Comparison of ENCODE assay signal across 8 mouse cellular contexts in the genomic region with DNA sequence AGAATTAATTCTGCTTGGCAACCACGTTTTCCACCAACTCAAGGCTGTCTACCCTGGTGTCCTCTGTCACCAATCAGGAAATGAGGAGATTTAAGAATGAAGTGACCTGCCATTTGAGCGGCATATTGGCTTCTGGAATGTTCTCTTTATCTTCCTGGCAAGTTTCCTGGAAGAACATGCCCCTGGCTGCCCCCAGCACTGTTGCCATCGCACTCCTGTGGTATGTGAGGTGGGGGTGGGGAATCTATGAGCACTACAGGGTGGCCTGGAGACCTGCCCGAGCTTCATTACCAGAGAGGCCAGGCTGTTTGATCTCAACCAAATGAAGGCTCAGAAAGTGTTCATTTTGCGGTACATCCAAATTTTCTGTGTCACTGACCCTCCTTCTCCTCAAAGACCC.
DNase-seq lines count a peak whose midpoint lies in the region; ATAC-seq and TF ChIP-seq lines count a peak whose summit lies in the region.

No protein-coding gene starts in this region.

- H3K9ac ChIP-seq in kidney, embryonic 14.5 days (ENCODE audit: low read depth, low read length): no peak overlapping the region
- H3K9ac ChIP-seq in heart, postnatal 0 days (replicated peaks; ENCODE audit: low read depth, low read length): no peak overlapping the region

- no peak overlapping the region for H3K4me2 ChIP-seq in kidney, embryonic 14.5 days (replicated peaks; ENCODE audit: low read depth, low read length)
- no peak overlapping the region for H3K4me2 ChIP-seq in heart, postnatal 0 days (ENCODE audit: low read depth, low read length)

- peak; percentile 15 for DNase-seq in kidney, adult 18-20 months
- DNase-seq in embryo, embryonic 9.5 days (ENCODE audit: extremely low spot score): peak; percentile 3
- peak; percentile 94 for DNase-seq in heart, postnatal 0 days (ENCODE audit: low spot score)
- peak; percentile 9 for DNase-seq in mesoderm, embryonic 11.5 days (ENCODE audit: low read depth, low spot score)
- no peak for DNase-seq in right cerebral cortex, postnatal 4 days
- no peak for DNase-seq in cerebellum, postnatal 36 days

- TF ChIP-seq EP300 in heart, postnatal 0 days (IDR thresholded peaks at IDR 0.05; ENCODE audit: low read depth): peak; percentile 97

- H3K9me3 ChIP-seq in kidney, embryonic 14.5 days (ENCODE audit: control insufficient read depth, low read length): no peaks in the 10 kb centered on the region
- H3K9me3 ChIP-seq in heart, postnatal 0 days (replicated peaks; ENCODE audit: control insufficient read depth, low read length): no peaks in the 10 kb centered on the region

- no peak overlapping the region for H3K4me3 ChIP-seq in kidney, embryonic 14.5 days (ENCODE audit: low read length)
- no peak overlapping the region for H3K4me3 ChIP-seq in heart, postnatal 0 days (ENCODE audit: low read depth, low read length)

- H3K27me3 ChIP-seq in kidney, embryonic 14.5 days (ENCODE audit: control insufficient read depth, insufficient read depth, low read length): no peaks in the 10 kb centered on the region
- no peaks in the 10 kb centered on the region for H3K27me3 ChIP-seq in heart, postnatal 0 days (ENCODE audit: control insufficient read depth, insufficient read depth, low read length)

- no peak for TF ChIP-seq CTCF in heart, postnatal 0 days (IDR thresholded peaks at IDR 0.05; ENCODE audit: low read depth)

- H3K36me3 ChIP-seq in kidney, embryonic 14.5 days (ENCODE audit: control insufficient read depth, insufficient read depth, low read length): no peaks in the 10 kb centered on the region
- no peaks in the 10 kb centered on the region for H3K36me3 ChIP-seq in heart, postnatal 0 days (replicated peaks; ENCODE audit: control insufficient read depth, insufficient read depth, low read length)

- H3K4me1 ChIP-seq in kidney, embryonic 14.5 days (ENCODE audit: control insufficient read depth, insufficient read depth, low read length): 0 out of 2 replicates have a peak, but pooled peaks cover 3% of the 10 kb centered on the region
- H3K4me1 ChIP-seq in heart, postnatal 0 days (ENCODE audit: control insufficient read depth, insufficient read depth): peaks cover 11% of the 10 kb centered on the region

- H3K27ac ChIP-seq in kidney, embryonic 14.5 days (ENCODE audit: low read depth, low read length): no peak overlapping the region
- H3K27ac ChIP-seq in heart, postnatal 0 days (ENCODE audit: low read depth): peak overlapping the region; percentile 75

- WGBS in kidney, embryonic 14.5 days: 44% methylated on average over 5 of the region's 5 CpGs
- WGBS in heart, postnatal 0 days: 20% methylated on average over 5 of the region's 5 CpGs

- ATAC-seq in kidney, embryonic 14.5 days (ENCODE audit: low FRiP score, low TSS enrichment): no peak
- ATAC-seq in heart, postnatal 0 days (ENCODE audit: insufficient read depth, low read depth): peak; percentile 98
- no peak for ATAC-seq in CD4-positive, CD25-positive, alpha-beta regulatory T cell, adult 4 months

Comparison
In these comparisons a context has a peak if more than half of its experiments do, and no peak if none do; other contexts are left out.
1. DNase-seq: peak in kidney, adult 18-20 months (single experiment), embryo, embryonic 9.5 days (single experiment), heart, postnatal 0 days (single experiment) and mesoderm, embryonic 11.5 days (single experiment); none in right cerebral cortex, postnatal 4 days (single experiment) and cerebellum, postnatal 36 days (0 of 2).